Mouse (Mus musculus) brain, embryonic 14.5 days (tissue): ENCODE data around the gene Gm884.

Source experiments
- CTCF ChIP-seq: fragments of 200-500 bp; IDR thresholded peaks from 2 replicates; pipeline ENCODE4 v1.5.1; 2012; ENCODE audit warnings: inconsistent platforms, mild to moderate bottlenecking, moderate library complexity, borderline replicate concordance; ENCODE audit not compliant: insufficient read depth, insufficient read length; ENCODE audit errors: extremely low read depth
- POLR2A ChIP-seq: fragments of 200-500 bp; IDR thresholded peaks from 2 replicates; pipeline ENCODE4 v1.6.1; 2012; ENCODE audit warnings: mild to moderate bottlenecking, inconsistent platforms, borderline replicate concordance; ENCODE audit not compliant: poor library complexity, insufficient read depth, insufficient read length, severe bottlenecking; ENCODE audit errors: extremely low read depth

GRCm38 (mm10) chr11:103663119-103663518 is 42.2 kb upstream of the Gm884 start:
- no peak for TF ChIP-seq CTCF
- TF ChIP-seq POLR2A, result no peak
